Mouse (Mus musculus): ENCODE measurements around the gene U2surp. TPM values are rescaled to one million over a fixed set of nuclear protein-coding genes. Genes with fewer than 3 reads are reported as not detected.
"Not testable (repeated sequence)": the region's sequence is repeated elsewhere in the genome, so short reads cannot be mapped to it uniquely, and the experiment has no call there.

Gene U2surp
- polyA plus RNA-seq, 1 experiment from 2014 or later = 163 TPM

GRCm38 (mm10) chr9:95495038-95495437 is 16.8 kb downstream of the U2surp start:
- no peak overlapping the region for H3K4me2 ChIP-seq (replicated peaks; ENCODE audit: low read depth, low read length)
- WGBS = 77% methylated on average over 1 of the region's 1 CpGs
- no peak overlapping the region for H3K9ac ChIP-seq (ENCODE audit: low read depth, low read length)
- no peak for ATAC-seq (ENCODE audit: low FRiP score, low TSS enrichment)
- no peaks in the 10 kb centered on the region for H3K4me1 ChIP-seq (ENCODE audit: control insufficient read depth, insufficient read depth, low read length)
- H3K4me3 ChIP-seq (ENCODE audit: low read length) = no peak overlapping the region
- peaks cover 44% of the 10 kb centered on the region for H3K36me3 ChIP-seq (ENCODE audit: control insufficient read depth, insufficient read depth, low read length)
- H3K27me3 ChIP-seq (ENCODE audit: control insufficient read depth, insufficient read depth, low read length) = no peaks in the 10 kb centered on the region
- no peaks in the 10 kb centered on the region for H3K9me3 ChIP-seq (ENCODE audit: control insufficient read depth, low read length)
- no peak overlapping the region for H3K27ac ChIP-seq (ENCODE audit: low read depth, low read length)

- H3K36me3 ChIP-seq (ENCODE audit: control insufficient read depth, insufficient read depth, low read length) = peaks cover 53% of the 10 kb centered on the region
- no peaks in the 10 kb centered on the region for H3K9me3 ChIP-seq (ENCODE audit: control insufficient read depth, low read length)
- no peak overlapping the region for H3K27ac ChIP-seq (ENCODE audit: low read depth, low read length)
- no peak overlapping the region for H3K4me2 ChIP-seq (replicated peaks; ENCODE audit: low read depth, low read length)
- no peaks in the 10 kb centered on the region for H3K4me1 ChIP-seq (ENCODE audit: control insufficient read depth, insufficient read depth, low read length)
- 91% methylated on average over 3 of the region's 3 CpGs for WGBS
- no peaks in the 10 kb centered on the region for H3K27me3 ChIP-seq (ENCODE audit: control insufficient read depth, insufficient read depth, low read length)
- H3K4me3 ChIP-seq (ENCODE audit: low read length) = no peak overlapping the region
- H3K9ac ChIP-seq (ENCODE audit: low read depth, low read length) = no peak overlapping the region
- ATAC-seq (ENCODE audit: low FRiP score, low TSS enrichment) = no peak
These were observed 18.4 kb downstream of the U2surp start for GRCm38 (mm10) chr9:95493393-95493792.

- Histone ChIP-seq H3K4me1 (ENCODE audit: control insufficient read depth, insufficient read depth, low read length) (no peaks in the 10 kb centered on the region), H3K36me3 (ENCODE audit: control insufficient read depth, insufficient read depth, low read length) (peaks cover 52% of the 10 kb centered on the region), H3K4me3 (ENCODE audit: low read length) (no peak overlapping the region), H3K9me3 (ENCODE audit: control insufficient read depth, low read length) (no peaks in the 10 kb centered on the region), H3K27ac (ENCODE audit: low read depth, low read length) (no peak overlapping the region), H3K27me3 (ENCODE audit: control insufficient read depth, insufficient read depth, low read length) (no peaks in the 10 kb centered on the region), H3K9ac (ENCODE audit: low read depth, low read length) (no peak overlapping the region), H3K4me2 (replicated peaks; ENCODE audit: low read depth, low read length) (no peak overlapping the region)
- ATAC-seq (ENCODE audit: low FRiP score, low TSS enrichment) = no peak
- 97% methylated on average over 3 of the region's 3 CpGs for WGBS
These were observed 21.8 kb downstream of the U2surp start for GRCm38 (mm10) chr9:95490003-95490402.

GRCm38 (mm10) chr9:95488861-95489260 is 22.9 kb downstream of the U2surp start:
- Histone ChIP-seq H3K9ac (ENCODE audit: low read depth, low read length) (no peak overlapping the region), H3K4me1 (ENCODE audit: control insufficient read depth, insufficient read depth, low read length) (no peaks in the 10 kb centered on the region), H3K9me3 (ENCODE audit: control insufficient read depth, low read length) (no peaks in the 10 kb centered on the region), H3K27ac (ENCODE audit: low read depth, low read length) (no peak overlapping the region), H3K27me3 (ENCODE audit: control insufficient read depth, insufficient read depth, low read length) (no peaks in the 10 kb centered on the region), H3K4me3 (ENCODE audit: low read length) (no peak overlapping the region), H3K4me2 (replicated peaks; ENCODE audit: low read depth, low read length) (no peak overlapping the region), H3K36me3 (ENCODE audit: control insufficient read depth, insufficient read depth, low read length) (peaks cover 57% of the 10 kb centered on the region)
- no peak for ATAC-seq (ENCODE audit: low FRiP score, low TSS enrichment)

- Histone ChIP-seq H3K36me3 (ENCODE audit: control insufficient read depth, insufficient read depth, low read length) (peaks cover 73% of the 10 kb centered on the region), H3K27ac (ENCODE audit: low read depth, low read length) (no peak overlapping the region), H3K4me1 (ENCODE audit: control insufficient read depth, insufficient read depth, low read length) (no peaks in the 10 kb centered on the region), H3K4me2 (replicated peaks; ENCODE audit: low read depth, low read length) (no peak overlapping the region), H3K9me3 (ENCODE audit: control insufficient read depth, low read length) (no peaks in the 10 kb centered on the region), H3K27me3 (ENCODE audit: control insufficient read depth, insufficient read depth, low read length) (no peaks in the 10 kb centered on the region), H3K9ac (ENCODE audit: low read depth, low read length) (no peak overlapping the region), H3K4me3 (ENCODE audit: low read length) (no peak overlapping the region)
- 95% methylated on average over 3 of the region's 3 CpGs for WGBS
- no peak for ATAC-seq (ENCODE audit: low FRiP score, low TSS enrichment)
These were observed 31.8 kb downstream of the U2surp start for GRCm38 (mm10) chr9:95479981-95480380.

- Histone ChIP-seq H3K27me3 (ENCODE audit: control insufficient read depth, insufficient read depth, low read length) (no peaks in the 10 kb centered on the region), H3K4me3 (ENCODE audit: low read length) (no peak overlapping the region), H3K36me3 (ENCODE audit: control insufficient read depth, insufficient read depth, low read length) (peaks cover 71% of the 10 kb centered on the region), H3K9ac (ENCODE audit: low read depth, low read length) (no peak overlapping the region), H3K27ac (ENCODE audit: low read depth, low read length) (no peak overlapping the region), H3K9me3 (ENCODE audit: control insufficient read depth, low read length) (no peaks in the 10 kb centered on the region), H3K4me1 (ENCODE audit: control insufficient read depth, insufficient read depth, low read length) (no peaks in the 10 kb centered on the region), H3K4me2 (replicated peaks; ENCODE audit: low read depth, low read length) (no peak overlapping the region)
- 90% methylated on average over 5 of the region's 5 CpGs for WGBS
- no peak for ATAC-seq (ENCODE audit: low FRiP score, low TSS enrichment)
These were observed 33.4 kb downstream of the U2surp start for GRCm38 (mm10) chr9:95478443-95478842.

- Histone ChIP-seq H3K27me3 (ENCODE audit: control insufficient read depth, insufficient read depth, low read length) (no peaks in the 10 kb centered on the region), H3K27ac (ENCODE audit: low read depth, low read length) (no peak overlapping the region), H3K4me1 (ENCODE audit: control insufficient read depth, insufficient read depth, low read length) (no peaks in the 10 kb centered on the region), H3K9me3 (ENCODE audit: control insufficient read depth, low read length) (no peaks in the 10 kb centered on the region), H3K36me3 (ENCODE audit: control insufficient read depth, insufficient read depth, low read length) (peaks cover 66% of the 10 kb centered on the region), H3K9ac (ENCODE audit: low read depth, low read length) (no peak overlapping the region), H3K4me2 (replicated peaks; ENCODE audit: low read depth, low read length) (no peak overlapping the region), H3K4me3 (ENCODE audit: low read length) (no peak overlapping the region)
- WGBS = 100% methylated on average over 1 of the region's 1 CpGs
- ATAC-seq (ENCODE audit: low FRiP score, low TSS enrichment) = no peak
These were observed 38.9 kb downstream of the U2surp start for GRCm38 (mm10) chr9:95472926-95473325.

GRCm38 (mm10) chr9:95469011-95469576 is 42.7 kb downstream of the U2surp start:
- not testable (repeated sequence) for H3K9ac ChIP-seq (ENCODE audit: low read depth, low read length); H3K4me3 ChIP-seq (ENCODE audit: low read length); ATAC-seq (ENCODE audit: low FRiP score, low TSS enrichment); H3K4me1 ChIP-seq (ENCODE audit: control insufficient read depth, insufficient read depth, low read length); H3K4me2 ChIP-seq (replicated peaks; ENCODE audit: low read depth, low read length); H3K27me3 ChIP-seq (ENCODE audit: control insufficient read depth, insufficient read depth, low read length); H3K9me3 ChIP-seq (ENCODE audit: control insufficient read depth, low read length); H3K27ac ChIP-seq (ENCODE audit: low read depth, low read length)
- WGBS = 96% methylated on average over 7 of the region's 7 CpGs
- H3K36me3 ChIP-seq (ENCODE audit: control insufficient read depth, insufficient read depth, low read length) = peaks cover 69% of the 10 kb centered on the region

GRCm38 (mm10) chr9:95464028-95464427 is 47.8 kb downstream of the U2surp start:
- 94% methylated on average over 1 of the region's 1 CpGs for WGBS
- Histone ChIP-seq H3K9ac (ENCODE audit: low read depth, low read length) (no peak overlapping the region), H3K9me3 (ENCODE audit: control insufficient read depth, low read length) (no peaks in the 10 kb centered on the region), H3K4me2 (replicated peaks; ENCODE audit: low read depth, low read length) (no peak overlapping the region), H3K4me3 (ENCODE audit: low read length) (no peak overlapping the region), H3K27me3 (ENCODE audit: control insufficient read depth, insufficient read depth, low read length) (no peaks in the 10 kb centered on the region), H3K4me1 (ENCODE audit: control insufficient read depth, insufficient read depth, low read length) (no peaks in the 10 kb centered on the region), H3K36me3 (ENCODE audit: control insufficient read depth, insufficient read depth, low read length) (peaks cover 68% of the 10 kb centered on the region), H3K27ac (ENCODE audit: low read depth, low read length) (no peak overlapping the region)
- no peak for ATAC-seq (ENCODE audit: low FRiP score, low TSS enrichment)

All from kidney, embryonic 14.5 days (tissue).